Mouse (Mus musculus) limb, embryonic 15.5 days (tissue): ENCODE results near the gene Maea. TPM values are rescaled to one million over a fixed set of nuclear protein-coding genes. Genes with fewer than 3 reads are reported as not detected.
"Not testable (repeated sequence)": the region's sequence is repeated elsewhere in the genome, so short reads cannot be mapped to it uniquely, and the experiment has no call there.

Experiments
- ATAC-seq: fragments of 200-750 bp; cut with Nextera tagmentation; 2 replicates; pipeline ENCODE4 v1.8.0; 2017; ENCODE audit warnings: low read depth, moderate TSS enrichment; ENCODE audit not compliant: insufficient number of reproducible peaks, low FRiP score, low TSS enrichment
- H3K27ac ChIP-seq: fragments of 300-500 bp; sonication (generic); 2 replicates; pipeline ENCODE4 v1.5.1; 2015; ENCODE audit warnings: moderate library complexity, mild to moderate bottlenecking, inconsistent platforms
- H3K27me3 ChIP-seq: fragments of 300-500 bp; sonication (generic); 2 replicates; pipeline ENCODE4 v1.6.1; 2015; ENCODE audit warnings: inconsistent platforms
- H3K36me3 ChIP-seq: fragments of 300-500 bp; sonication (generic); 2 replicates; pipeline ENCODE4 v1.6.1; 2015; ENCODE audit warnings: inconsistent platforms
- H3K4me1 ChIP-seq: fragments of 300-500 bp; sonication (generic); 2 replicates; pipeline ENCODE4 v1.6.1; 2015; ENCODE audit warnings: inconsistent platforms
- H3K4me2 ChIP-seq: fragments of 300-500 bp; sonication (generic); 2 replicates; pipeline ENCODE4 v1.6.1; 2015; ENCODE audit warnings: mild to moderate bottlenecking, inconsistent platforms
- H3K4me3 ChIP-seq: fragments of 300-500 bp; sonication (generic); 2 replicates; pipeline ENCODE4 v1.5.1; 2015; ENCODE audit warnings: mild to moderate bottlenecking, inconsistent platforms
- H3K9ac ChIP-seq: fragments of 300-500 bp; sonication (generic); 2 replicates; pipeline ENCODE4 v1.6.1; 2015; ENCODE audit warnings: inconsistent platforms
- H3K9me3 ChIP-seq: fragments of 300-500 bp; sonication (generic); 2 replicates; pipeline ENCODE4 v1.6.1; 2016; ENCODE audit warnings: inconsistent platforms
- WGBS: fragments of 180-500 bp; shearing (Covaris S2); methylation state at CpG from one replicate; pipeline ENCODE4 v1.1.7; 2015; 5-methylcytosine and 5-hydroxymethylcytosine counted together
- polyA plus RNA-seq: library from polyadenylated mRNA; unstranded; fragments of >200 nt; fragmentation: Nextera tagmentation; extraction: Ambion mirVana; gene quantifications from 2 replicates; pipeline ENCODE4 v1.2.1, GENCODE M21; 2015

Gene Maea
- polyA plus RNA-seq, 1 experiment from 2014 or later, result 114 TPM

DNA sequence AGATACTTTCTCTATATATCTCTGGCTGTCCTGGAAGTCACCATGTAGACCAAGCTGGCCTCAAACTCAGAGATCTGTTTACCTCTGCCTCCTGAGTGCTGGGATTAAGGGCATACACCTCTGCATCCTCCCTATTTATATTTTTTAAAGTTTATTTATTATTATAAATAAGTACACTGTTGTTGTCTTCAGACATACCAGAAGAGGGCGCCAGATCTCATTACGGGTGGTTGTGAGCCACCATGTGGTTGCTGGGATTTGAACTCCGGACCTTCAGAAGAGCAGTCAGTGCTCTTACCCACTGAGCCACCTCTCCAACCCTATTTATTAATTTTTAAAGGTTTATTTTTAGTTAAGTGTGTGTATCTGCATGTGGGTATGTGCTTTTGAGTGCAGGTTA, 6.9 kb downstream of the Maea start:
- not testable (repeated sequence) for H3K4me3 ChIP-seq, H3K9me3 ChIP-seq, H3K27me3 ChIP-seq, H3K4me2 ChIP-seq, H3K4me1 ChIP-seq, H3K9ac ChIP-seq, H3K27ac ChIP-seq, ATAC-seq
- whole genome bisulfite sequencing, result 71% methylated on average over 3 of the region's 3 CpGs
- H3K36me3 ChIP-seq, result peaks cover 15% of the 10 kb centered on the region; the same call in 1 of the 2 replicates

DNA sequence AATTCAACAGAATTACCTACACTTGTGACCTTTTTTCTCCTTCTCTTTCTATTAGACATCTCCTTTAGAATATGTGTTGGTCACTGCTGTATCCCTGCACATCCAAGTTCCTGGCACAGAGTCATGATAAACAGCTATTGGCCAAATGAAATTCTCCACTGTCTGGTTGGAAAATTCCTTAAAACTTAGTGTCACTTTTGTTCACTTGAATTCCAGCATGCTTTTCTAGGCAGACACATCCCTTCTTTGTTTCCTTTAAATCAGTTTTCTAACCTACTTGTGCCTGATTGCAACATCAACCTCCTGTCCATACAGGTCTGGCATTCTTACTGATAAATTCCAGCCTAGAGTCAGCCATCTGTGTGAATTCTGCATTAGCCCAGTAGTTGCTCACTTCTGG, 7.5 kb downstream of the Maea start:
- Histone ChIP-seq H3K4me2 (no peak overlapping the region), H3K36me3 (peaks cover 15% of the 10 kb centered on the region; the same call in 1 of the 2 replicates)
- ATAC-seq, result no peak

DNA sequence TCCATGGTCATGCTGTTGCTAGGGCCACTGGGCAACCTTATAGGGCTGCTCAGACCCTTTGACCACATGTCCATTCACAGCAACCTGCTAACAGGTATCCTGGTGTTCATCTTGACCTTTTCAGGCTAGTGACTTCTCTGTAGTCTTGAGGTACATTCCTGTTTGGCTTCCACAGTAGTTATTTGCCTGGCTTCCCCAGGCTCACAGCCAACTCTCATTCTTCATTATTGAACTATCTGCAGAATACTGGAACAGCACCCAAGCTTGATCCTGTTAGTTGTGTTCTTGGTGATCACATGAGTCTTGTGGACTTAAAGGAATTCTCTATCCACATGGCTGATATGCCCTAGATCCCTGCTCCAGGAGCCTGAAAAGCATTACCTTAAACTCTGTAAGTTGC, 8.3 kb downstream of the Maea start:
- Histone ChIP-seq H3K9ac (no peak overlapping the region), H3K4me1 (peaks cover 7% of the 10 kb centered on the region; the same call in 1 of the 2 replicates), H3K27ac (no peak overlapping the region), H3K36me3 (peaks cover 9% of the 10 kb centered on the region; the same call in 1 of the 2 replicates), H3K27me3 (no peaks in the 10 kb centered on the region), H3K9me3 (no peaks in the 10 kb centered on the region), H3K4me2 (no peak overlapping the region), H3K4me3 (no peak overlapping the region)
- ATAC-seq, result no peak

More for the DNA sequence above, 7.5 kb downstream of the Maea start:
- Histone ChIP-seq H3K27ac (no peak overlapping the region), H3K9ac (no peak overlapping the region), H3K4me1 (peaks cover 7% of the 10 kb centered on the region; the same call in 1 of the 2 replicates), H3K4me3 (no peak overlapping the region), H3K27me3 (no peaks in the 10 kb centered on the region), H3K9me3 (no peaks in the 10 kb centered on the region)

DNA sequence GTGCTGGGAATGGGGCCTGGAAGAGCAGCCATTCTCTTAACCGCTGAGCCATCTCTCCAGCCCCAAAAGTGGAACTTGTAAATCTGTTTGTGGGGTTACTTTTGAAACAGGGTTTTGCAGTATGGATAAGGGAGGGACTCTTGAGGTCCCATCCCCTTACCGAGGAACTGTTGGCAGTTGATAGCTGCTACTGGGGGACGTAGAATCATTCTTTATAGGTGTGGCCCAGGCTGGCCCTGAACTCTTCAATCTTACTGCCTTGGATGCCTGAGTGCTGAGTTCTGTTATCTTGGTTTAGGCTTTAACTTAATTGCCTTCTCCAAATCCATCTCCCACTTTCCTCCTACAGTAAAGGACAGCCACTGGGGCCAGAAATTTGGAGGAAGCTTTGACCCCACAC, 8.8 kb downstream of the Maea start:
- H3K4me1 ChIP-seq, result peaks cover 7% of the 10 kb centered on the region; the same call in 1 of the 2 replicates
- 92% methylated on average over 3 of the region's 3 CpGs for WGBS
- no peak for ATAC-seq
- H3K27me3 ChIP-seq, result no peaks in the 10 kb centered on the region
- H3K4me3 ChIP-seq, result no peak overlapping the region
- peaks cover 6% of the 10 kb centered on the region; the same call in 1 of the 2 replicates for H3K36me3 ChIP-seq
- H3K4me2 ChIP-seq, result no peak overlapping the region
- H3K27ac ChIP-seq, result no peak overlapping the region
- no peak overlapping the region for H3K9ac ChIP-seq
- H3K9me3 ChIP-seq, result no peaks in the 10 kb centered on the region

DNA sequence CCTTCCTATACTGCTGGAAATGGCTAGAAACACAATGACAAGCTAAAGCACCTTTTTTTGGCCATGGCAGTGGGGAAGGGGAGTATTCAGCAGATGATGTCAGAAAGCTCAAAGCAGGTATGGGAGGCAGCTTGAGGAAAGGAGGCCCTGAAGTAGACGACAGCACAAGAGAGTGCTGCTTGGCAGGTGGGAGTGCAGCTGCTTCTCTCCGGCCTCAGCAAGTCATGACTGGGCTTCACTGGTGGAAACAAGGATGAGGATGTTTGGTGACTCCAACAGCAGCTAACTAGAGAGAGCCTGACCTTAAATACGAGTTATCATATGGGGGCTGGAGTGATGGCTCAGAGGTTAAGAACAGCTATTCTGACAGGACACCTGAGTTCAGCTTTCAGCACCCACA, 12.3 kb downstream of the Maea start:
- H3K36me3 ChIP-seq, result no peaks in the 10 kb centered on the region; the same call in 1 of the 2 replicates
- H3K4me1 ChIP-seq, result peaks cover 19% of the 10 kb centered on the region
- H3K9me3 ChIP-seq, result no peaks in the 10 kb centered on the region
- H3K27ac ChIP-seq, result no peak overlapping the region
- no peak overlapping the region for H3K4me2 ChIP-seq
- no peak for ATAC-seq
- no peak overlapping the region for H3K9ac ChIP-seq
- WGBS, result 67% methylated on average over 3 of the region's 3 CpGs
- H3K4me3 ChIP-seq, result no peak overlapping the region
- no peaks in the 10 kb centered on the region for H3K27me3 ChIP-seq

DNA sequence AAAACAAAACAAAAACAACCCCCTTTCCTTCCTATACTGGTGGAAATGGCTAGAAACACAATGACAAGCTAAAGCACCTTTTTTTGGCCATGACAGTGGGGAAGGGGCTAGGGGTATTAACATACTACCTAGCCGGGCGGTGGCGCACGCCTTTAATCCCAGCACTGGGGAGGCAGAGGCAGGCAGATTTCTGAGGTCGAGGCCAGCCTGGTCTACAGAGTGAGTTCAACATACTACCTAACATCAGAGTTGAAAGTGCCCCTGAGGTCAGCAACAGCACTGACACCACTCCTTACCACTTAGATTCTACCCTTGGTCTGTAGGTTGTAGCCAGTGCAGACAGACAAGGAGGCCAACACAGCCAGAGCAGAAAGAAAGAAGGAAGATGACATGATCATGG, 13.9 kb downstream of the Maea start:
- H3K27me3 ChIP-seq, result no peaks in the 10 kb centered on the region
- H3K4me1 ChIP-seq, result peaks cover 16% of the 10 kb centered on the region
- 97% methylated on average over 5 of the region's 5 CpGs for WGBS
- no peaks in the 10 kb centered on the region; the same call in 1 of the 2 replicates for H3K36me3 ChIP-seq
- H3K4me2 ChIP-seq, result no peak overlapping the region
- H3K9me3 ChIP-seq, result no peaks in the 10 kb centered on the region
- no peak overlapping the region for H3K4me3 ChIP-seq
- no peak for ATAC-seq
- no peak overlapping the region for H3K9ac ChIP-seq
- H3K27ac ChIP-seq, result no peak overlapping the region

DNA sequence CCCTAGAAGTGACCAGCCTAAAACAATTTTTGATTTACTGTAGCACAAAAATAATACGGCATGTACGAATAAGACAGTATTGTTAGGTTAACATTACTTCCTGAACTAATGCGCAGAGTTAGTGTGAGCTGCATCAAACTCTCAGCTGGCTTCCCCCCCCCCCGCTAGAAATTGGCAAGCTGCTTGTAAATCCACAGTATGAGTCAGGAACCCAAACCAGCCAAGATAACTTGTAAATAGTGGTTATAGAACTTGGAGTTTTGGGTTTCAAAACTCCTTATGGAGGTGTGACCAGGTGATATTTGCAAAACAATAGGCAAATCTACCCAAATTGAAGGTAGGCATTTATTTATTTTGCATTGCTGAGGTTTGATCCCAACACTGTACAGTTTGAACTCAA, 14.4 kb downstream of the Maea start:
- Histone ChIP-seq H3K36me3 (no peaks in the 10 kb centered on the region; the same call in 1 of the 2 replicates), H3K4me1 (peaks cover 16% of the 10 kb centered on the region), H3K27ac (no peak overlapping the region), H3K27me3 (no peaks in the 10 kb centered on the region), H3K4me3 (no peak overlapping the region), H3K9me3 (no peaks in the 10 kb centered on the region), H3K9ac (no peak overlapping the region), H3K4me2 (no peak overlapping the region)
- whole genome bisulfite sequencing, result 63% methylated on average over 4 of the region's 4 CpGs
- ATAC-seq, result no peak

DNA sequence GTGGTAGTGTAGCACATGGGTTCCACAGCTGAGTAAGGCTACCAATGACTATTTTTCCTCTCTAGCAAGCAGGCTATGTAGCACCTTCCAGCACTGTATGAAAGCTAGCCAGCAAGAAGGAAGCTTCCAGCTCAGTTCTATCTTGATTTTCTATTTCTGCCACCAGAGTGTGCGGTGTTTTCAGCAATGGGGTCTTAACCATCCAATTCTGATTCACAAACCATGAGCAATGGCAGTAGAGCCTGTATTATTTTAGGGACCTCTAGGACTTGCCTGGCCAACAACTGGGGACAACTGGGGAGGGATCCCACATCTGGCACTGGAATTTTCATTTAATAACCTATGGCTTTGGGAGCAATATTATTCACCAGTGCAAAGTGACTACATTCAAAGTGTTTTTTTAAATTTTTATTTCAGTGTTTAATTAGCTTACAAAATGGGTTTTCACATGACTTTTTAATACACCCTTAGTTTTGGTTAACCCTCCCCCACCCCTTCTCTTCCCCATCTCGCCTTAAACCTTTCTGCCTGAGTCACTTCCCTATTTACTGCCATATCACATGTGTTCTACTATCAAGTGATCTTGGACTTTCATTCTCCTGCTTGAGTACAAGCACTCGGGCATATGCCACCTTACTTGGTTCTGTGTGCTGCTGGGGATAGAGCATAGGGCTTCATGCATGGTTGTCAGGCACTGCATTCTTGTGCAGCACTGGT, 16.4 kb downstream of the Maea start:
- Histone ChIP-seq H3K4me3 (no peak overlapping the region), H3K4me1 (peaks cover 16% of the 10 kb centered on the region), H3K27me3 (no peaks in the 10 kb centered on the region), H3K36me3 (no peaks in the 10 kb centered on the region), H3K4me2 (no peak overlapping the region), H3K9me3 (no peaks in the 10 kb centered on the region), H3K9ac (no peak overlapping the region), H3K27ac (no peak overlapping the region)
- ATAC-seq, result no peak
- WGBS, result 60% methylated on average over 3 of the region's 3 CpGs

DNA sequence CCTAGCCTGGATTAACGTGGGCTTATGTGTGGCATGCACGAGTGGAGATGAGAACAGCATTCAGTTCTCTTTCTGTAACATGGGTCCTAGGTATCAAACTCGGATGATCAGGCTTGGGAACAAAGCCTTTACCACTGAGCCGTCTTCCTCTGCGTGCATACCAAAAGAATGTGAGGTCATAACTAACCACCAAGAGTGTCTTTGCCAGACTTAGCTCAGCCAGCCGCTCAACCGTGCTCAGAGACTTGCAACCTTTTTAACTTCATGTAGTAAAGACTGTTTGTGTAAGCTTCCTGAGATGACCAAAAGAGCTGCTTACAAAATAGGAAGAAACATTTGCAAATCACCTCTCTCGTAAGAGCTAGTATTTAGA, 16.9 kb downstream of the Maea start:
- H3K4me2 ChIP-seq, result no peak overlapping the region
- ATAC-seq, result no peak
- no peak overlapping the region for H3K9ac ChIP-seq
- no peak overlapping the region for H3K27ac ChIP-seq
- no peaks in the 10 kb centered on the region for H3K36me3 ChIP-seq
- WGBS, result 60% methylated on average over 8 of the region's 8 CpGs
- H3K27me3 ChIP-seq, result no peaks in the 10 kb centered on the region
- H3K4me3 ChIP-seq, result no peak overlapping the region
- H3K9me3 ChIP-seq, result no peaks in the 10 kb centered on the region
- H3K4me1 ChIP-seq, result peaks cover 16% of the 10 kb centered on the region

DNA sequence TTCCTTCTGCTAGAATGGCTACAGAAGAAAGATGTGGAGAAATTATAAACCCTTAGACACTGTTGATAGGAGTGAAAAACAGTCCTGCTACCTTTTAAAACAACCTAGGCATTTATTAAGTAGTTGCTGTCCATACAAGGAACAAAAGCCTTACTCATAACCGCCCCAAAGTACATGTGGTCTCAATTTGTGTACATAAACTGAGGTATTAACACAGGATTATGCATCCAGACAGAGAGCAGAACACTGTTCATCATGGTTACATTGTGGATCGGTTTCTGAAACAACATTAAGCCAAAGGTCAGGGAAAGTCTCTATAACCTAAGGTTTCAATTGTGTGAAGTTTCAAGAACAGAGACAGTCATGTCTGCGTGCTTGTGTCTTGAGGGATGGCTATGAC, 17.7 kb downstream of the Maea start:
- Histone ChIP-seq H3K9ac (no peak overlapping the region), H3K9me3 (no peaks in the 10 kb centered on the region), H3K4me3 (no peak overlapping the region), H3K27ac (no peak overlapping the region), H3K27me3 (no peaks in the 10 kb centered on the region), H3K4me2 (no peak overlapping the region), H3K4me1 (peaks cover 14% of the 10 kb centered on the region), H3K36me3 (no peaks in the 10 kb centered on the region)
- no peak for ATAC-seq
- WGBS, result 35% methylated on average over 3 of the region's 3 CpGs

DNA sequence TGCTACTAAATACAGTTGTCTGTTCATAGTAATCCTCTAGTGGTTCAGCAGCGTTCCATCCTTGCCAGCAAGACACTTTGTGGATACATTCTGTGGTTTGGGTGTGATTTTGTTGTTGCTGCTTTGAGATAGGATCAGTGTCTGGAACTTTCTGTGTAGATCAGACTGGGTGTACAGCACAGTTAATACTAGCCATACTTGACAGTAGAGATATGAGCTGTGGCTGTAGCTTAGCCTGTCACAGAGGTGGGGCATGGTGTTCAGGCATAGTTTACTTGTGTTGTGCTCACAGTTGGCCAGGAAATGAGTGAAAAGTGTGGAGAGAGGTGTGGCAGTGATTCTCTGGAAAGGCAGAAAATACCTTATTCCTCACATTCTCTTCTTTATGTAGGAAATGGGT, 22.2 kb downstream of the Maea start:
- WGBS, result 93% methylated on average over 1 of the region's 1 CpGs

DNA sequence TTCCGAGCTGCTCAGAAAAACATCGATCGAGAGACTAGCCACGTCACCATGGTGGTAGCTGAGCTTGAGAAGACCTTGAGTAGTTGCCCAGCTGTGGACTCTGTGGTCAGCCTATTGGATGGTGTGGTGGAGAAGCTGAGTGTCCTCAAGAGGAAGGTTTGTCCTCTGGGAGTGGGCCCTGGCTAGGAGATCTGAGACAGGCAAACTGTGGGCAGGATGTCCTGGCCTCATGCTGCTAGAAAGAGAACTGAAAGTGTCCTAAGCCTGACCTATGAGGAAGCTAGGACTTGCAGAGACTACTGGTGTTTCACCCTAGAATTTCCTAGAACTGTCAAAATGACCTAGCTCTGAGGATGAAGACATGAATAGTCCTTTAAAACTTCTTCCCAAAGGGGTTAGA, 23.2 kb downstream of the Maea start:
- peaks cover 50% of the 10 kb centered on the region for H3K36me3 ChIP-seq
- WGBS, result 93% methylated on average over 4 of the region's 4 CpGs

More for the DNA sequence above, 22.2 kb downstream of the Maea start:
- Histone ChIP-seq H3K4me2 (no peak overlapping the region), H3K36me3 (peaks cover 41% of the 10 kb centered on the region), H3K4me3 (no peak overlapping the region), H3K27ac (no peak overlapping the region), H3K9ac (no peak overlapping the region), H3K27me3 (no peaks in the 10 kb centered on the region), H3K4me1 (peaks cover 3% of the 10 kb centered on the region; the same call in 1 of the 2 replicates), H3K9me3 (no peaks in the 10 kb centered on the region)
- ATAC-seq, result no peak

DNA sequence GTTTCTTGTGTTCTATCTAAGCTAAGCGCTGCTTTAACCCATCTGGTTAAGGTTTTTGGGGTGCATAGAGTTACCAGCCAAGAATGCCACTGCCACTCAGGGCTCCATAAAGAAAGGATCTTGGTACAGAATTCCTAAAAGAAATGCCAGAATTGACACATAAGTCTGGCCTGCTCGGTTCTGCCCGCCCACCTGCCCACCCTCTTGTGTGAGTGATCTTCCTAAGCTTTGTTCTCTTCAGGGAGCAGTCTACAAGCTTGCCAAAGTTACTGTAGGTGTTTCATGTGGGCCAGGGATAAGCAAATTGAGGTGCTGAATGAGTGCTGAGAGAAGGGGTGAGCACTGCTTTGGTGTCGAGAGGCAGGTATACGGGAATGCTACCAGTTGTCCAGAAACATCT, 28.0 kb downstream of the Maea start:
- WGBS, result 91% methylated on average over 5 of the region's 5 CpGs
- no peaks in the 10 kb centered on the region for H3K27me3 ChIP-seq
- H3K27ac ChIP-seq, result no peak overlapping the region
- no peak overlapping the region for H3K9ac ChIP-seq
- no peak overlapping the region for H3K4me3 ChIP-seq
- ATAC-seq, result no peak
- no peaks in the 10 kb centered on the region for H3K4me1 ChIP-seq
- no peaks in the 10 kb centered on the region for H3K9me3 ChIP-seq
- peaks cover 96% of the 10 kb centered on the region for H3K36me3 ChIP-seq
- H3K4me2 ChIP-seq, result no peak overlapping the region

More for the DNA sequence above, 23.2 kb downstream of the Maea start:
- no peak overlapping the region for H3K27ac ChIP-seq
- no peaks in the 10 kb centered on the region for H3K9me3 ChIP-seq
- H3K4me3 ChIP-seq, result no peak overlapping the region
- H3K27me3 ChIP-seq, result no peaks in the 10 kb centered on the region
- no peaks in the 10 kb centered on the region for H3K4me1 ChIP-seq
- no peak for ATAC-seq
- H3K4me2 ChIP-seq, result no peak overlapping the region
- H3K9ac ChIP-seq, result no peak overlapping the region
